Comparison of ENCODE assay signal across 8 mouse cellular contexts in genomic region chr7:122066102-122066944, GRCm38 (mm10). TPM values are rescaled to one million over a fixed set of nuclear protein-coding genes. Genes with fewer than 3 reads are reported as not detected.
DNase-seq lines count a peak whose midpoint lies in the region; ATAC-seq and TF ChIP-seq lines count a peak whose summit lies in the region.

No protein-coding gene starts in this region.

- 10% methylated on average over 31 of the region's 31 CpGs for whole genome bisulfite sequencing in intestine, embryonic 16.5 days
- WGBS in neural tube, embryonic 13.5 days: 21% methylated on average over 31 of the region's 31 CpGs

- TF ChIP-seq POLR2A in cortical plate, adult 2 months (IDR thresholded peaks at IDR 0.05; ENCODE audit: extremely low read depth, insufficient read depth, low read length): 0 out of 2 replicates have a peak, but pooled peaks have one; percentile 29

- H3K9me3 ChIP-seq in intestine, embryonic 16.5 days (ENCODE audit: control insufficient read depth, low read length): no peaks in the 10 kb centered on the region
- H3K9me3 ChIP-seq in neural tube, embryonic 13.5 days: no peaks in the 10 kb centered on the region

- peak overlapping the region; percentile 56 for H3K4me2 ChIP-seq in intestine, embryonic 16.5 days (ENCODE audit: low read depth, low read length)
- peak overlapping the region; percentile 75 for H3K4me2 ChIP-seq in neural tube, embryonic 13.5 days

- DNase-seq in heart, adult 11 months: peak; percentile 89
- DNase-seq in heart, postnatal 4 days: no peak
- peak; percentile 39 for DNase-seq in 3T3-L1 (ENCODE audit: low read depth, low spot score)
- no peak for DNase-seq in embryo, embryonic 10.5 days (ENCODE audit: low spot score)
- no peak for DNase-seq in right cerebral cortex, adult 18-20 months

- H3K36me3 ChIP-seq in intestine, embryonic 16.5 days (ENCODE audit: control insufficient read depth, insufficient read depth, low read length): peaks cover 4% of the 10 kb centered on the region; the same call in 1 of the 2 replicates
- peaks cover 36% of the 10 kb centered on the region for H3K36me3 ChIP-seq in neural tube, embryonic 13.5 days

- no peak for TF ChIP-seq CTCF in cortical plate, adult 2 months (IDR thresholded peaks at IDR 0.05; ENCODE audit: extremely low read depth, insufficient read depth, low read length)

- peak overlapping the region; percentile 74 for H3K4me3 ChIP-seq in cortical plate, adult 2 months (ENCODE audit: insufficient read depth, low read length)
- H3K4me3 ChIP-seq in intestine, embryonic 16.5 days (ENCODE audit: low read length): peak overlapping the region; percentile 99
- H3K4me3 ChIP-seq in neural tube, embryonic 13.5 days: peak overlapping the region; percentile 100

- no peaks in the 10 kb centered on the region for H3K27me3 ChIP-seq in intestine, embryonic 16.5 days (replicated peaks; ENCODE audit: control insufficient read depth, insufficient read depth, low read length)
- H3K27me3 ChIP-seq in neural tube, embryonic 13.5 days: no peaks in the 10 kb centered on the region

- peak overlapping the region; percentile 98 for H3K9ac ChIP-seq in intestine, embryonic 16.5 days (ENCODE audit: low read depth, low read length)
- peak overlapping the region; percentile 98 for H3K9ac ChIP-seq in neural tube, embryonic 13.5 days

- no peak for ATAC-seq in intestine, embryonic 16.5 days
- peak; percentile 77 for ATAC-seq in neural tube, embryonic 13.5 days (ENCODE audit: low read depth)

- H3K27ac ChIP-seq in cortical plate, adult 2 months (ENCODE audit: insufficient read depth, low read length): peak overlapping the region; percentile 93
- H3K27ac ChIP-seq in intestine, embryonic 16.5 days (ENCODE audit: low read length): peak overlapping the region; percentile 94
- H3K27ac ChIP-seq in neural tube, embryonic 13.5 days (replicated peaks): peak overlapping the region; percentile 97

- peaks cover 9% of the 10 kb centered on the region for H3K4me1 ChIP-seq in cortical plate, adult 2 months (ENCODE audit: control insufficient read depth, insufficient read depth, low read length)
- H3K4me1 ChIP-seq in intestine, embryonic 16.5 days (ENCODE audit: control insufficient read depth, insufficient read depth, low read length): peaks cover 19% of the 10 kb centered on the region
- H3K4me1 ChIP-seq in neural tube, embryonic 13.5 days (replicated peaks): peaks cover 35% of the 10 kb centered on the region

RNA-seq across cellular contexts. Expression of gene Ubfd1, which starts 0.7 kb away (rescaled TPM):
- 10 to 100 TPM; 49.1 to 51.0 TPM for total RNA-seq in heart, postnatal 4 days (2021)
- polyA plus RNA-seq in cortical plate, adult 2 months (2012; rRNA removed): 41.4 and 42.2 TPM in 2 replicates
- 39.5 and 45.3 TPM in 2 replicates for polyA plus RNA-seq in intestine, embryonic 16.5 days (2015; fragmentation: Nextera tagmentation; extraction: Ambion mirVana)
- polyA plus RNA-seq in neural tube, embryonic 13.5 days (2015; fragmentation: Nextera tagmentation; extraction: Ambion mirVana): 68.0 and 76.7 TPM in 2 replicates

RNA-seq across cellular contexts. Expression of gene Ears2, which starts 0.7 kb away (rescaled TPM):
- total RNA-seq in heart, postnatal 4 days (2021): 10 to 100 TPM; 30.4 to 32.3 TPM
- 4.8 and 6.0 TPM in 2 replicates for polyA plus RNA-seq in cortical plate, adult 2 months (2012; rRNA removed)
- polyA plus RNA-seq in intestine, embryonic 16.5 days (2015; fragmentation: Nextera tagmentation; extraction: Ambion mirVana): 19.4 and 20.7 TPM in 2 replicates
- polyA plus RNA-seq in neural tube, embryonic 13.5 days (2015; fragmentation: Nextera tagmentation; extraction: Ambion mirVana): 9.8 and 9.9 TPM in 2 replicates

RNA-seq across cellular contexts. Expression of gene Ndufab1, which starts 35.4 kb away (rescaled TPM):
- 1,000 to 10,000 TPM; 1,113 to 1,195 TPM for total RNA-seq in heart, postnatal 4 days (2021)
- polyA plus RNA-seq in cortical plate, adult 2 months (2012; rRNA removed): 199 and 201 TPM in 2 replicates
- 981 and 993 TPM in 2 replicates for polyA plus RNA-seq in intestine, embryonic 16.5 days (2015; fragmentation: Nextera tagmentation; extraction: Ambion mirVana)
- polyA plus RNA-seq in neural tube, embryonic 13.5 days (2015; fragmentation: Nextera tagmentation; extraction: Ambion mirVana): 715 and 766 TPM in 2 replicates

RNA-seq across cellular contexts. Expression of gene Gga2, which starts 45.3 kb away (rescaled TPM):
- total RNA-seq in heart, postnatal 4 days (2021): 10 to 100 TPM; 52.1 to 52.8 TPM
- polyA plus RNA-seq in cortical plate, adult 2 months (2012; rRNA removed): 31.0 and 31.5 TPM in 2 replicates
- polyA plus RNA-seq in intestine, embryonic 16.5 days (2015; fragmentation: Nextera tagmentation; extraction: Ambion mirVana): 118 and 132 TPM in 2 replicates
- polyA plus RNA-seq in neural tube, embryonic 13.5 days (2015; fragmentation: Nextera tagmentation; extraction: Ambion mirVana): 50.9 and 63.7 TPM in 2 replicates

Comparison
In these comparisons a context has a peak if more than half of its experiments do, and no peak if none do; other contexts are left out.
1. DNase-seq: peak in heart, adult 11 months (single experiment) and 3T3-L1 (single experiment); none in heart, postnatal 4 days (single experiment), embryo, embryonic 10.5 days (single experiment) and right cerebral cortex, adult 18-20 months (single experiment).
2. Peak in every context shown above with its lines, with median percentiles within 50 percentile points of each other: H3K27ac ChIP-seq and H3K4me3 ChIP-seq.